Mouse (Mus musculus) left cerebral cortex, adult 6 months (tissue): ENCODE results near the gene Wdr45b. TPM values are rescaled to one million over a fixed set of nuclear protein-coding genes. Genes with fewer than 3 reads are reported as not detected.

Experiments used
- long read RNA-seq, 2 experiments: library from polyadenylated mRNA; unstranded; transcript quantifications; one replicate each; pipeline ENCODE4 v2.0.0; 2019 to 2020
- polyA plus RNA-seq: library from polyadenylated mRNA; unstranded; fragments of <200 nt; fragmentation: Nextera tagmentation; gene quantifications from 2 replicates; pipeline ENCODE4 v1.2.3, GENCODE M21; 2021

Gene Wdr45b
- 63.9 and 88.2 TPM in 2 replicates for polyA plus RNA-seq
- long read RNA-seq, experiment 1, transcript Wdr45b-201 (10 exons, 2,321 nt) = major isoform, 776 of 959 reads
- long read RNA-seq, experiment 1, partial matches to known transcripts = 23 of 959 reads
- long read RNA-seq, experiment 1, other reads (novel, unspliced or antisense) = 159 of 959 reads
- long read RNA-seq, experiment 2, transcript Wdr45b-201 (10 exons, 2,321 nt) = major isoform, 79 of 118 reads
- long read RNA-seq, experiment 2, partial matches to known transcripts = 19 of 118 reads
- long read RNA-seq, experiment 2, other reads (novel, unspliced or antisense) = 20 of 118 reads

GRCm38 (mm10) chr11:121354091-121354707 lies at the start of gene Wdr45b:
TSS of gene Wdr45b (minus strand) at chr11:121354445.

GRCm38 (mm10) chr11:121387750-121388553 lies 33.7 kb upstream of the Wdr45b start, which contains the start of gene Rab40b:
TSS of gene Rab40b (minus strand) at chr11:121388251.

Other genes starting within 250 kb of the Wdr45b start
- gene Tex19.2, start 235.8 kb downstream of the Wdr45b start, polyA plus RNA-seq = not detected in 2 replicates
- gene Tex19.1, start 208.3 kb downstream of the Wdr45b start, polyA plus RNA-seq = not detected in 2 replicates
- 0.20 and 0.34 TPM in 2 replicates for gene Uts2r, start 194.2 kb downstream of the Wdr45b start, polyA plus RNA-seq
- gene Hexdc, start 150.0 kb downstream of the Wdr45b start, polyA plus RNA-seq = 7.3 and 8.3 TPM in 2 replicates
- gene Ogfod3, start 149.7 kb downstream of the Wdr45b start, polyA plus RNA-seq = 20.1 and 20.6 TPM in 2 replicates
- gene Cybc1, start 125.1 kb downstream of the Wdr45b start, polyA plus RNA-seq = 12.1 and 16.7 TPM in 2 replicates
- gene Narf, start 117.2 kb downstream of the Wdr45b start, polyA plus RNA-seq = 14.5 and 22.4 TPM in 2 replicates
- gene Foxk2, start 94.5 kb downstream of the Wdr45b start, polyA plus RNA-seq = 5.5 and 10.0 TPM in 2 replicates
- gene Rab40b, start 33.8 kb upstream of the Wdr45b start, polyA plus RNA-seq = 57.1 and 63.1 TPM in 2 replicates
- gene Fn3krp, start 67.0 kb upstream of the Wdr45b start, polyA plus RNA-seq = 38.8 and 43.0 TPM in 2 replicates
- 68.2 and 68.5 TPM in 2 replicates for gene Fn3k, start 80.5 kb upstream of the Wdr45b start, polyA plus RNA-seq
- gene Tbcd, start 97.5 kb upstream of the Wdr45b start, polyA plus RNA-seq = 10.4 and 12.6 TPM in 2 replicates
- not detected in 2 replicates for gene Zfp750, start 164.9 kb upstream of the Wdr45b start, polyA plus RNA-seq